Mouse (Mus musculus): ENCODE results near the gene Pidd1. TPM values are rescaled to one million over a fixed set of nuclear protein-coding genes. Genes with fewer than 3 reads are reported as not detected.

Pidd1 gene
- total and polyA plus RNA-seq, 3 experiments = 5.8 to 24.9 (median 7.8) TPM

- no peak overlapping the region for H3K9ac ChIP-seq (ENCODE audit: insufficient read depth, low read depth)
- H3K4me3 ChIP-seq (replicated peaks in 1 of 3; ENCODE audit: low read depth in 2 of 3, low read length in 2 of 3, poor library complexity in 1 of 3) = no peak overlapping the region
- H3K4me1 ChIP-seq (ENCODE audit: control insufficient read depth in 1 of 2, insufficient read depth in 2 of 2) = peaks cover 19 to 45% of the 10 kb centered on the region in 2 experiments
- TF ChIP-seq JUN (IDR thresholded peaks at IDR 0.05; ENCODE audit: insufficient read depth, low read depth, low read length) (no peak), SMC3 (IDR thresholded peaks at IDR 0.05; ENCODE audit: low read depth, low read length) (no peak), ZKSCAN1 (IDR thresholded peaks at IDR 0.05; ENCODE audit: borderline replicate concordance, low read depth, low read length) (no peak), CHD2 (IDR thresholded peaks at IDR 0.05; ENCODE audit: low read length) (no peak), MAZ (IDR thresholded peaks at IDR 0.05; ENCODE audit: low read depth, low read length) (no peak), E2F4 (IDR thresholded peaks at IDR 0.05; ENCODE audit: insufficient replicate concordance, low read depth, low read length) (no peak), MAX (IDR thresholded peaks at IDR 0.05; ENCODE audit: low read length) (no peak), ELF1 (IDR thresholded peaks at IDR 0.05; ENCODE audit: low read depth, low read length) (no peak)
- H3K79me2 ChIP-seq (replicated peaks; ENCODE audit: control insufficient read depth, extremely low read depth, insufficient read depth, poor library complexity, severe bottlenecking) = peaks cover 16% of the 10 kb centered on the region
- in situ Hi-C loops (cut with MboI; ENCODE audit: low pct_ligation_motif_present, low pct_unique_long_range_greater_than_20kb, low sequenced_read_pairs) (no loop called here), dilution Hi-C loops (cut with MboI; ENCODE audit: extremely low pct_ligation_motif_present, extremely low pct_unique_long_range_greater_than_20kb, low sequenced_read_pairs) (no loop called here)
- no peaks in the 10 kb centered on the region for H3K9me3 ChIP-seq (replicated peaks; ENCODE audit: low read length)
- no peak overlapping the region for H3K4me2 ChIP-seq (ENCODE audit: insufficient read depth, low read depth, poor library complexity, severe bottlenecking)
- H3K36me3 ChIP-seq (replicated peaks in 1 of 2; ENCODE audit: control insufficient read depth in 1 of 2, insufficient read depth in 1 of 2, low read length in 1 of 2) = peaks cover 0 to 17% of the 10 kb centered on the region in 2 experiments
- peaks cover 9% of the 10 kb centered on the region for H3K27me3 ChIP-seq (replicated peaks)
- no peak for DNase-seq (ENCODE audit: extremely low read depth)
- no peak overlapping the region for H3K27ac ChIP-seq (ENCODE audit: insufficient read depth, low read depth)
Observed at GRCm38 (mm10) chr7:141478270-141478748, 34.5 kb upstream of the Pidd1 start.

- in situ Hi-C loops (cut with MboI; ENCODE audit: low pct_ligation_motif_present, low pct_unique_long_range_greater_than_20kb, low sequenced_read_pairs) (no loop called here), dilution Hi-C loops (cut with MboI; ENCODE audit: extremely low pct_ligation_motif_present, extremely low pct_unique_long_range_greater_than_20kb, low sequenced_read_pairs) (no loop called here)
- Histone ChIP-seq H3K9ac (ENCODE audit: insufficient read depth, low read depth) (no peak overlapping the region), H3K4me2 (ENCODE audit: insufficient read depth, low read depth, poor library complexity, severe bottlenecking) (no peak overlapping the region), H3K27me3 (replicated peaks) (peaks cover 9% of the 10 kb centered on the region), H3K9me3 (replicated peaks; ENCODE audit: low read length) (no peaks in the 10 kb centered on the region), H3K27ac (ENCODE audit: insufficient read depth, low read depth) (no peak overlapping the region), H3K4me1 (ENCODE audit: control insufficient read depth in 1 of 2, insufficient read depth in 2 of 2) (peaks cover 19 to 49% of the 10 kb centered on the region in 2 experiments), H3K36me3 (replicated peaks in 1 of 2; ENCODE audit: control insufficient read depth in 1 of 2, insufficient read depth in 1 of 2, low read length in 1 of 2) (peaks cover 2 to 17% of the 10 kb centered on the region in 2 experiments), H3K4me3 (replicated peaks in 1 of 3; ENCODE audit: low read depth in 2 of 3, low read length in 2 of 3, poor library complexity in 1 of 3) (no peak overlapping the region), H3K79me2 (replicated peaks; ENCODE audit: control insufficient read depth, extremely low read depth, insufficient read depth, poor library complexity, severe bottlenecking) (peaks cover 19% of the 10 kb centered on the region)
- no peak for DNase-seq (ENCODE audit: extremely low read depth)
- TF ChIP-seq RCOR1 (conservative IDR thresholded peaks at IDR 0.05; ENCODE audit: low read depth, low read length) (no peak), ELF1 (IDR thresholded peaks at IDR 0.05; ENCODE audit: low read depth, low read length) (no peak), CHD1 (IDR thresholded peaks at IDR 0.05; ENCODE audit: low read depth, low read length) (no peak), NELFE (IDR thresholded peaks at IDR 0.05; ENCODE audit: low read depth, low read length) (no peak), NRF1 (IDR thresholded peaks at IDR 0.05; ENCODE audit: low read depth, low read length) (no peak), POLR2AphosphoS2 (IDR thresholded peaks at IDR 0.05; ENCODE audit: low read depth, low read length) (no peak), USF2 (conservative IDR thresholded peaks at IDR 0.05; ENCODE audit: low read depth, low read length) (no peak), ZKSCAN1 (IDR thresholded peaks at IDR 0.05; ENCODE audit: borderline replicate concordance, low read depth, low read length) (no peak)
Observed at GRCm38 (mm10) chr7:141477578-141478269, 33.9 kb upstream of the Pidd1 start.

Measured in CH12.LX (cell line).